Mouse (Mus musculus) Muller cell, postnatal 12 days (primary cell): ENCODE results near the gene Atp13a5.

ENCODE experiments used
- DNase-seq: peaks from one replicate; pipeline ENCODE4 v3.0.0-alpha.2; 2015; ENCODE audit errors: inconsistent ontology term

The Atp13a5 gene

DNA sequence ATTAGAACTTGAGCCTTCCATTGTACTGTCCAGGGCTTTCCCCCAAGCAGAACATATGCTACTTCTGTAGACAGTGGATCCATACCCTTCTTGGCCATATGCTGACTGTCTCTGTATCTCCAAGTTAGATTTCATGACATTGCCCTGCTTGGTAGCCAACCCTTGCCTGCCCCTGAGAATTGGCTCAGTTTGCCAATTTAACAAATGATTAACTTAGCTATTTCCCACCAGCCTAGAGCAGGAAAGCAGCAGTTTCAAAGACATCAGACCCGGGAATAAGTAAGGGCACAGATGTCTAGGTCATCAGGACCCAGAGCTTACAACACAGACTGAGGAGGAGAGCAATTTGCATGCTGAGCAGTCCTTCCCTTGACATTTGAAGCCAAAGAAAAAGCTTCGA is 173.0 kb downstream of the Atp13a5 start:
- DNase-seq = no peak

DNA sequence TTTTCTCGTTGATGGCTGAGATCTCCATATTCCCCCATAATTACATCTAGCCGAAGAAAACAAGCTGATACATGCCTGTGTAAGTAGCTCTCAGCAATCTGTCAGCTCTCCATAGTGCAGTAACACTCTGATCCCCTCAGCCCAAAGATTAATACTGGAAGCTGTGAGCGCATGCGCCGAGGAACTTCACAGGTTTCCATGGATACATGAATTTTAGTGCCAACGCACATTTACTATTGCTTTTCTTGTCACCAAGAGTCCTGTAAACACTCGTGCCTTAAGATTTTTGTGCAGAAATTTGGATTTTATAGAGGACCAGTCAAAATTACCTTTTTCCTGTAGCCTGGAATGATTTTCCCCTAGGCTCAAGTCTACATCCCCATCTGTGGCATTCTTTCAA is 173.7 kb downstream of the Atp13a5 start:
- no peak for DNase-seq

DNA sequence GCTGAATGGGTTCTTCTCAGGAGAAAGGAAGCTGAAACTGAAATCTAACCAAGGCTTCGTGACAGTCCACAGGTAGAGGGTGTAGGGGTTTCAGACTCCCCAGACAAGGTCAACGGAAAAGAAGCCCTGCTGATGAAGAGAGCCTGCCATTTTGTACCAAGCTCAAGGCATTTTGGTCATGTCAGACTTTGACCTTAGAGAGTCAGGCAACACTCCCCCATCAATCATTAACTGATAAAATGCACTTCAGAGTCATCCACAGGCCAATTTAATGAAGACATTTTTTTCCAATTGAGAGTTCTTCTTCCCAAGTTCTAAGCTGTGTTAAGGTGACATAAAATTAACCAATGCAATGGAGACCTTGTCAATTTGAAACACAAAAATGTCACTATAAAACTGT is 177.4 kb downstream of the Atp13a5 start:
- DNase-seq = no peak

GRCm38 (mm10) chr16:29198461-29198860 is 180.1 kb downstream of the Atp13a5 start:
- no peak for DNase-seq

DNA sequence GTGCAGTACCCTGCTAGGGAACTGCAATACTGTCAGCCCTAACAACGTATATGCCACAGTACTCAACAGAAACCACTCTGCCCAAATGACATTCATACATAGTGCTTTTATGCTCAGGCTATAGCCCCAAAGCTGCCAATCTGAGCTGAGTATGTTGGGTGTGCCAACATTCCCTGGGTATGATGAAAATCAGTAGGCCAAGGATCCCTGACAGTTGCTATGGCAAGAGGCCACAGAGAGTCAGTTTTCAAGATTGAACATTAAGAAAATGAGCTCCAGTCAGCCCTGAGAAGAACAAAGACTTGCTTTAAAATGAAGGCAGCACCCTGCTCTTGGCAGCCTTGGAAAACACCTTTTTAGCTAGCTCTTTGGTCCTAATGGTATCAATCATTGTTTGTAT is 183.4 kb downstream of the Atp13a5 start:
- DNase-seq = no peak

DNA sequence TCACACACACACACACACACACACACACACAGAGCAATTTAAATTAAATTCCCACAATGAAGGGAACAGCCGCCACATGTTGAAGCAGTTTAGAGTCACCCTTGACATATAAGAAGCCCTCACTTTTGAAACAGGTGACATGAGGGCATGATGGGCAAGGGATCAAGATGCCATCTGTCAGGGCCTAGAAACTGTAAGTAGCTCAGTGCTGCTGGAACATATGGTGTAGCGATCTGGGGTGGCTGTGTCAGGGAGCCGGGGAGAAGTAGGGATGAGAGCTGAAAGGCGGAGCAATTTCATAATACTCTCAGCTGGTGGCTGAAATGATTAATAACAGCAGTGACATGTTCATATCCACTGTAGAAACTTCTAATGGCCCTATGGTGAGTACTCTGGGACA is 184.6 kb downstream of the Atp13a5 start:
- no peak for DNase-seq

GRCm38 (mm10) chr16:29192911-29193310 is 185.6 kb downstream of the Atp13a5 start:
- peak; percentile 46 for DNase-seq
